Mouse (Mus musculus): ENCODE data around the gene Fis1. TPM values are rescaled to one million over a fixed set of nuclear protein-coding genes. Genes with fewer than 3 reads are reported as not detected.
A peak's percentile ranks its signal among the peaks of the same experiment; 100 is the strongest.

Gene Fis1
- total and polyA plus RNA-seq, 3 experiments: 150 to 197 (median 176) TPM

DNA sequence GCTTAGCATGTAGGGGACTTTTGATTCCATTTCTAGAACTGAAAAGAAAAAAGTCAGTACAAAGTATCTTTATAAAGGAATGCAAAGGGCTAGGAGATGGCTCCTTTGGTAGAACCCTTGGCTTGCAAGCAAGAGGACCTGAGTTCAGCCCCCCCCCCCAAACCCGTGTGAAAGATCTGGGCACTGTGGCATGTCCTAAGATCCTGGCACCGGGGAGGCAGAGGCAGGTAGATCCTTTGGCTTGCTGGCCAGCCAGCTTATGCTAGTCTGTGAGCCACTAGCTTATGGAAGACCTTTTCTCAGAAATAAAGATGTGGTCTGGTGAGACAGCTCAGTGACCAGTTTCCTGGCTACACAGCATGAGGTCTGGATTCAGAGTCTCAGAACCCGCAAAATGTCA is 38.9 kb upstream of the Fis1 start:
- no peak overlapping the region for H3K9ac ChIP-seq (ENCODE audit: low read depth, low read length)
- no peak for DNase-seq
- no peak overlapping the region for H3K27ac ChIP-seq
- H3K36me3 ChIP-seq (ENCODE audit: control insufficient read depth, insufficient read depth, low read length): no peaks in the 10 kb centered on the region
- no peak overlapping the region for H3K4me3 ChIP-seq
- 81% methylated on average over 3 of the region's 3 CpGs for WGBS
- H3K79me2 ChIP-seq (replicated peaks; ENCODE audit: control insufficient read depth, insufficient read depth, low read length): no peaks in the 10 kb centered on the region
- H3K4me1 ChIP-seq (ENCODE audit: control insufficient read depth, insufficient read depth, low read length): no peaks in the 10 kb centered on the region
- TF ChIP-seq POLR2A (IDR thresholded peaks at IDR 0.05; ENCODE audit: insufficient read depth, low read depth, low read length) (no peak), CTCF (IDR thresholded peaks at IDR 0.05) (no peak), EP300 (IDR thresholded peaks at IDR 0.05; ENCODE audit: insufficient read depth, low read depth, low read length) (no peak)
- H3K27me3 ChIP-seq (ENCODE audit: control insufficient read depth, insufficient read depth, low read length): no peaks in the 10 kb centered on the region
- intact Hi-C loops (cut with DNase I): loop anchor here (5.0 kb wide), 1 partner anchor 922 kb away; the partner anchor contains the start of gene Dtx2

DNA sequence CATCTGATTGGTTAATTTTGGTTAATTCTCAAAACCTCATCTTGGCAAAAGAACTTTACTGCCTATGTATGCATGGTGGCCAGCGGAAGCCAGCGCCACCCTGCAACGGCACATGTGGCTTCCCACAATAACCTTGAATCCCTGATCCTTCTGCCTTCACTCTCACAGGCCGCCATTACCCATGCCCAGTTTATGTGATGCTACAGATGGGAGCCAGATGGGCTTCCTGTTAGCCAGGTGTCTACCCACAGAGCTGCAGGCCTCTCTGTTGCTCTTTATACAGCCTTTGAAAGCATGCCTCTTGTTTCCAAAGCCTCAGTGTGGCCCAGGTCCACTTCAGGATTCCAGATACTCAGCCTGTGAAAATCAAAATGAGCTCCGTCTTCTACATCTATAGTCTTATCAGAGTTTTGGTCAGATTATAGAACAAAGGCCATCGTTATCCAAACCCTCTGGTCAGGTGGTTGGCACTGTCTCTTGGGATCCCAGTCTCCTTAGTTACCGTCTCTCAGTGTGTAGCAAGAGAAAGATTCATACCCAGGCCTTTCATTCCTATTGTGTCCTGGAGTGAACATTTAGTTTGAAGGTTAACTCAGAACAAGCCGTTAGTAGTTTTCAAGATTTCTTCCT is 35.3 kb upstream of the Fis1 start:
- intact Hi-C loops (cut with DNase I): no loop called here
- no peaks in the 10 kb centered on the region for H3K79me2 ChIP-seq (replicated peaks; ENCODE audit: control insufficient read depth, insufficient read depth, low read length)
- no peak overlapping the region for H3K4me3 ChIP-seq
- no peaks in the 10 kb centered on the region for H3K27me3 ChIP-seq (ENCODE audit: control insufficient read depth, insufficient read depth, low read length)
- H3K9ac ChIP-seq (ENCODE audit: low read depth, low read length): no peak overlapping the region
- H3K4me1 ChIP-seq (ENCODE audit: control insufficient read depth, insufficient read depth, low read length): no peaks in the 10 kb centered on the region
- H3K27ac ChIP-seq: no peak overlapping the region
- H3K36me3 ChIP-seq (ENCODE audit: control insufficient read depth, insufficient read depth, low read length): no peaks in the 10 kb centered on the region
- TF ChIP-seq CTCF (IDR thresholded peaks at IDR 0.05) (no peak), EP300 (IDR thresholded peaks at IDR 0.05; ENCODE audit: insufficient read depth, low read depth, low read length) (no peak), POLR2A (IDR thresholded peaks at IDR 0.05; ENCODE audit: insufficient read depth, low read depth, low read length) (no peak)
- 96% methylated on average over 8 of the region's 8 CpGs for WGBS
- no peak for DNase-seq

DNA sequence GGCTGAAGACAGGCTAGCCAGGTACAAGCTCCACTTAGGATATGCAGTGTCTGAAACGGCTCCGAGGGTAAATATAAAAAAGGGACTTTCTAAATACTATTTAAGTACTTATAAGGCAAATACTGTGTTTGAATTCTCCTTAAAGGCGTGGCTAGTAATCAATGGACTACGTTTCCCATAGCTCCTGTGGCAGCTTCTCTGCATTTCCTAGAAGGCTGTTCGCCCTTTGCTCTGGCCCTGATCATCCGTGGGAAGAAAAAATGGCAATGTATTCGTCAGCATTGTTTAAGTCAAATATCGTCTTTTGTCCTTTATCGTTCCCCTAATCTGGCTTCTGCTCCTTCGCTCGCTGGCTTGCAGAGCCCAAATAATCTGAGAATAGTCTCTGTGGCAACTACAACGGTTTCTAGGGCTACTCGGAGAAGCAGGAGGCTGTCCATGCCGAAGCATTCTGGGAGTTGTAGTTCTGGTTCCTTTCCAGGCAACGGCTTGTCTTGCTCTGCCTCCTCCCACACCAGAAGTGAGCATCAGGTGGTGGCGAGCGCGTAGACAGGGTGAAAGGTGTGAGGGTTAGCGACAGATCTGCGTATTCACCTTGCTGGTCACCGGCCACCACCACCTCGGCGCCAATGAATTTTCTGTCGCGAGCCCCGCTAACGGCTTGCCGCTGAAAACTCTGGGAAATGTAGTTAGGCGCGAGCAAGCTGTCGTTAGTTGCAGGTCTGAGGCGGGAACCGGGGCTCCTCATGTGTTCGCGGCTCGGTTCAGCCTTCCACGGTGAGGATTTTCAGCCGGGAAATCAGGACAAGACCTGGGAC is 34.2 kb upstream of the Fis1 start:
- Histone ChIP-seq H3K79me2 (replicated peaks; ENCODE audit: control insufficient read depth, insufficient read depth, low read length) (no peaks in the 10 kb centered on the region), H3K27me3 (ENCODE audit: control insufficient read depth, insufficient read depth, low read length) (no peaks in the 10 kb centered on the region), H3K9ac (ENCODE audit: low read depth, low read length) (peak overlapping the region; percentile 78), H3K4me1 (ENCODE audit: control insufficient read depth, insufficient read depth, low read length) (no peaks in the 10 kb centered on the region), H3K27ac (peak overlapping the region; percentile 68), H3K36me3 (ENCODE audit: control insufficient read depth, insufficient read depth, low read length) (no peaks in the 10 kb centered on the region), H3K4me3 (peak overlapping the region; percentile 71)
- intact Hi-C loops (cut with DNase I): no loop called here
- 0 out of 2 replicates have a peak, but pooled peaks have one; percentile 10 for TF ChIP-seq POLR2A (IDR thresholded peaks at IDR 0.05; ENCODE audit: insufficient read depth, low read depth, low read length)
- no peak for TF ChIP-seq CTCF (IDR thresholded peaks at IDR 0.05)
- peak; percentile 59; the same call in 1 of the 2 replicates for TF ChIP-seq EP300 (IDR thresholded peaks at IDR 0.05; ENCODE audit: insufficient read depth, low read depth, low read length)
- 2% methylated on average over 38 of the region's 38 CpGs for WGBS
- peak; percentile 81 to 87 for DNase-seq

DNA sequence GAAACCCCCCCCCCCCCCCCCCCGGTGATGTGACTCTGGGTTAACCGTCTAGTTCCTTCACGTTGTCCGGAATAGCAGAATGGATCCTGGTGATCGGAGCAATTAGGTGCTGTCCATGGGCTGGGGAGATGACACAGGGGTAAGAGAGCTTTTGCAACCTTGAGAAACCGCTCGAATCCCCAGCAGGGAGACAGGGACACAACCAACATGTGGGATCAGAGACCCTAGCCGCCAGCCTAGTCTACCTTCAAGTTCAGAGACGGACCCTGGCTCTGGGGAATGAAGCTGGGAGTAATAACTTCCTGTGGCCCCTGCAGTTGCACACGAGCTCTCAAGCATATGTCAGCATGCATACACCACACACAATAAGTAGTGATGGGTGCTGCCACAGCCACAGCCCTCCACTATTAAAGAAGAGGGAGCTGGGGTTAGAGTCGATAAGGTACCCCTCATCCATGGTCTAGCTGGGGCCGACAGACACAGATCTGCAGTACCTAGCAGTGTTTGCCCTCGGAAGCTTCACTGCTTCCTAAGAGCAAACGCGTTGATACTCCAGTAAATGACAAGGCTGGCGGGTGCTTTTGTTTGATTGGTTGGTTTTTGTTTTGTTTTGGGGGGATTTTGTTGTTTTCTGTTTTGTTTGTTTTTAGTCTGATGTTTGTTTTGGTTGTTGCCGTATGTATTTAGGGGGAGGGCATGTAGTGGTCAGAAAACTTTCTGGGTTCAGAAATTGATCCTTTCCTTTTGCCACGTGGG is 33.4 kb upstream of the Fis1 start:
- Histone ChIP-seq H3K27ac (no peak overlapping the region; the same call in 1 of the 2 replicates), H3K9ac (ENCODE audit: low read depth, low read length) (no peak overlapping the region), H3K27me3 (ENCODE audit: control insufficient read depth, insufficient read depth, low read length) (no peaks in the 10 kb centered on the region), H3K36me3 (ENCODE audit: control insufficient read depth, insufficient read depth, low read length) (no peaks in the 10 kb centered on the region), H3K79me2 (replicated peaks; ENCODE audit: control insufficient read depth, insufficient read depth, low read length) (no peaks in the 10 kb centered on the region), H3K4me1 (ENCODE audit: control insufficient read depth, insufficient read depth, low read length) (no peaks in the 10 kb centered on the region), H3K4me3 (peak overlapping the region; percentile 71)
- intact Hi-C loops (cut with DNase I): loop anchor here (10.0 kb wide), 1 partner anchor 185 kb away; no protein-coding TSS in a partner anchor
- peak in 1 of 2 experiments; percentile 33 for DNase-seq
- WGBS: 21% methylated on average over 18 of the region's 18 CpGs
- TF ChIP-seq CTCF (IDR thresholded peaks at IDR 0.05) (no peak), POLR2A (IDR thresholded peaks at IDR 0.05; ENCODE audit: insufficient read depth, low read depth, low read length) (no peak), EP300 (IDR thresholded peaks at IDR 0.05; ENCODE audit: insufficient read depth, low read depth, low read length) (no peak)

DNA sequence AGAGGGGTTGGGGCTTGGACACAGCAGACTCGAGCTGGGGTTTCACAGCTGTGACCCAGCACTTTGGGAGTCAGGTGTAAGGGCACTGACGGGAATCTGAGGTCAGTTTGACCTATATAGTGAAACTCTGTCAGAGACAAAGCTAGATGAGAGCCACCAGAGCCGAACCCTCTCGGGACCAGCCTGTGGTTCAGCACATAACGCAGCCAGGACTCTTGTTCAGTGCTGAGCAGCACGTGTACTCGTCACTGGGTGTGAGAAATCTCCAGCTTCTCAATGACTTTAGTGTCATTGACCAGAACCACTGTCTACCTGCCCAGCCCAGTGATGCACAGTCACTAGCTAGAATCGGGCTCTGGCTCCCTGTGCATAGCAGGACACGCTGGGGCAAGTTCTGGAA is 30.2 kb upstream of the Fis1 start:
- no peaks in the 10 kb centered on the region for H3K79me2 ChIP-seq (replicated peaks; ENCODE audit: control insufficient read depth, insufficient read depth, low read length)

More for the DNA sequence above, 30.2 kb upstream of the Fis1 start:
- H3K9ac ChIP-seq (ENCODE audit: low read depth, low read length): no peak overlapping the region
- H3K36me3 ChIP-seq (ENCODE audit: control insufficient read depth, insufficient read depth, low read length): no peaks in the 10 kb centered on the region
- H3K27me3 ChIP-seq (ENCODE audit: control insufficient read depth, insufficient read depth, low read length): no peaks in the 10 kb centered on the region
- no peaks in the 10 kb centered on the region for H3K4me1 ChIP-seq (ENCODE audit: control insufficient read depth, insufficient read depth, low read length)
- H3K27ac ChIP-seq: no peak overlapping the region
- no peak for DNase-seq
- 78% methylated on average over 9 of the region's 9 CpGs for WGBS
- TF ChIP-seq POLR2A (IDR thresholded peaks at IDR 0.05; ENCODE audit: insufficient read depth, low read depth, low read length) (no peak), CTCF (IDR thresholded peaks at IDR 0.05) (no peak), EP300 (IDR thresholded peaks at IDR 0.05; ENCODE audit: insufficient read depth, low read depth, low read length) (no peak)
- intact Hi-C loops (cut with DNase I): loop anchor here (10.0 kb wide), 1 partner anchor 182 kb away; no protein-coding TSS in a partner anchor
- no peak overlapping the region for H3K4me3 ChIP-seq
